Mouse (Mus musculus) regulatory T cell (primary cell): Measurements from ENCODE around the gene Tpcn1.

Experiments
- in situ Hi-C: fragments of 300-600 bp; cut with MboI, MseI; formaldehyde crosslinking; loops from one replicate; pipeline ENCODE4 v1.15.1; 2025; ENCODE audit warnings: high pct_unique_total_duplicates

Gene Tpcn1

DNA sequence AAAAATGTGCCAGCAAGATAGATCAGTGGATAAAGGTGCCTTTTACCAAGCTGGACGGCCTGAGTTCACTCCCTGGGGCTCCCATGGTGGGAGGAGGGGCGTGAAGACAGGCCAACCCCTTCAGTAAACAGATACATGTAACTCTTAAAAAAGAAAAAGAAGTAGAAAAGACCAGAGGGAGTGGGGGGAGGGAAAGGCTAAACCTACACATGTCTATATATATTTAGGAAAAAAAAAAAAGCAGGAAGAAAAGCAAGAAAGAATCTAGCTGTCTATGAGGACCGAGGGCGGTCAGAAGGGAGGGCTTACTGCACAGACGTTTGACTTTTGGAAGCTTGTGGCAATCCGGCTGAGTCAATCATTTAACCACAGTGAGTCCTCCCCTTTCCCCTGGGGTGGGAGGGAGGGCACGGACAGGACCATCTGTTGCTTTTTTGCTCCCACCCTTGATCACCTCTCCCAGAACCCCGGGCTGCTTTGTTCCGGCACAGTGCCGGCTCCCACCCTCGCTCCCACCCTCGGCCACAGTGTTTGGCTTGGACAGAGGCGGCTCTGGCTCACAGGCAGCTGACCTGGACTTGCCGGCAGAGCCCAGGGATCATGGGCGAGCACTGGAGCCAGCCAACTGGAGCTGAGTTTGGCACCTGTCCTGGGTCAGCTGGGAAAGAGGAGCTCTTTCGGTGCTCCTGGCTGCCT, 27.7 kb downstream of the Tpcn1 start:
- in situ Hi-C loops, result no loop called here

DNA sequence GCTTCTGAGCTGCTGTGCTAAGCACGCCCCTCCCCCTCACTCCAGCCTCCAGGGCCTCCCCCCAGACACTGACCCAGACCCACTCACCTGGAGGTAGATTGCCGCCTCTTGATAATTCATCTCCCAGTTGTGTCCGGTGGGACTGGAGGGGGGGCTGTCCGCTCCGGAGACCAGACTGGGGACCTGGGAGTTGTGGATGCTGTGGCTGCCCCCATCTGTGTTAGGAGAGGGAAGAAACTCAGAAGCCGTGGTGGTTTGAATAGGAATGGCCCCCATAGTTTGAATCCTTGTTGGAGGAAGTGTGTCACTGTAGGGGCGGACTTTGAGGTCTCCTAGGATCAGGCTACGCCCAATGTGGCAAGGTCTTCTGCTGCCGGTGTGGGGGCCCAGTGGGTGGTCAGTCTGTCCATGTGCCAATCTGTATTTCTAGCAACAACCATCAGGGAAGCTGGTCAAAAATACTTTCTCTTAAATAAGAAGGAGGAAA, 28.3 kb downstream of the Tpcn1 start:
- in situ Hi-C loops, result no loop called here

DNA sequence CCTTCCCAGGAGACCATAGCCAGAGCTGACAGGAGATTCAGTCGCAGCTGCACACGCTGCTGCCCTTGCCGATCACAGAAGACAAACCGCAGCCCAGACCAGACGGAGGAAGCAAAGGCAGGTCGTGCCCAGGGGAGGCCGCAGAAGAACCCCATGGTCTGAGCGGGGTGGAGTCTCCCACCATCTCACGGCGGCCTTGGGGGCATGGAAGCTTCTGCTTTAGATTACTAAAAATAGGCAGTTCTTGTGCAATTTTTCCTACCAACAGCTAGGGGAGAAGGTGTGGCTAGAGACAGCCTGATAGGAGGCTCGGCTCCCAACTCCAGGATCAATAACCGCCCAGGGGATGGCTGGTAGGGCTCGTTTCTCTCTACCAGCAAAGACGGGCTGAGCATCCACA, 29.7 kb downstream of the Tpcn1 start:
- in situ Hi-C loops, result no loop called here

DNA sequence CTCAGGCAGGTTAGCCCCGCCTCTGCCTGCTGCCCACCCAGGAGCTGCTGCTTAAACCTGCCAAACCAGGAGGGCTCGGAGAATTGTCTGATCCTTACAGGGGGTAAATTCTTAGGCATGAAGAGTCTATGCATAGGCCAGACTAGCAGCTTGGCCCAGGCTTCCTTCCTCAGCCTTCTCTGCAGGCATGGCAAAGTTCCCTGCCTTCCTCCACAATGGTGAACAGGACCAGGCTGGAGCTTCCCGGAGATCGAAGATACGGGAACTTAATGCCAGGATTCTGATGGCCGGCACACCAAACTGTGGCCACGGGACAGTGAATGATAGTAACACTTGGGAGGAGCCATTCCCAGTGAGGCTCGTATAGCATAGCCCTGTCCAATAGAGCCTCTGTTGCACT, 30.4 kb downstream of the Tpcn1 start:
- in situ Hi-C loops, result no loop called here

- in situ Hi-C loops, result no loop called here
These were observed 32.6 kb downstream of the Tpcn1 start for GRCm38 (mm10) chr5:120555871-120556270.

DNA sequence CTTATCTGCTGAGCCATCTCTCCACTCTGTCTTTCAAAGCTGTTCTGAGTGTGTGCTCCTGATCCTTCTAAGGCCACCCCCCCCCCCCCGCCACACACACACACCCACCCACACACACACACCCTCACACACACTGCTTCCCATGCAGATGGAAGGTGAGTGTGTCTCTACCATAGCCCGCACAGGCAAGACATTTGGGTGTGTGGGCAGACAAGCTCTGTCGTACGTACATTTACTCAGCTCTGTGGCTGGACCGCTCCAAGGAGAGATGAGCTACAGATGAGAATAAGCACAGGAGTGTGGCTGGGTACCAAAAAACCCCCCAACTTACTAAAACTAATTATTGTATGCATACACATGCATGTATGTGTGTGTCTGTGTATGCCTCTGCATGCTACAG, 37.8 kb downstream of the Tpcn1 start:
- in situ Hi-C loops, result no loop called here

GRCm38 (mm10) chr5:120550137-120550536, 38.3 kb downstream of the Tpcn1 start:
- in situ Hi-C loops, result no loop called here

GRCm38 (mm10) chr5:120548236-120548850, 40.1 kb downstream of the Tpcn1 start:
- in situ Hi-C loops, result no loop called here

GRCm38 (mm10) chr5:120536632-120537031, 51.8 kb downstream of the Tpcn1 start:
- in situ Hi-C loops, result no loop called here

GRCm38 (mm10) chr5:120536046-120536445, 52.4 kb downstream of the Tpcn1 start:
- in situ Hi-C loops, result no loop called here

- in situ Hi-C loops, result no loop called here
These were observed 53.8 kb downstream of the Tpcn1 start for GRCm38 (mm10) chr5:120534686-120535075.

DNA sequence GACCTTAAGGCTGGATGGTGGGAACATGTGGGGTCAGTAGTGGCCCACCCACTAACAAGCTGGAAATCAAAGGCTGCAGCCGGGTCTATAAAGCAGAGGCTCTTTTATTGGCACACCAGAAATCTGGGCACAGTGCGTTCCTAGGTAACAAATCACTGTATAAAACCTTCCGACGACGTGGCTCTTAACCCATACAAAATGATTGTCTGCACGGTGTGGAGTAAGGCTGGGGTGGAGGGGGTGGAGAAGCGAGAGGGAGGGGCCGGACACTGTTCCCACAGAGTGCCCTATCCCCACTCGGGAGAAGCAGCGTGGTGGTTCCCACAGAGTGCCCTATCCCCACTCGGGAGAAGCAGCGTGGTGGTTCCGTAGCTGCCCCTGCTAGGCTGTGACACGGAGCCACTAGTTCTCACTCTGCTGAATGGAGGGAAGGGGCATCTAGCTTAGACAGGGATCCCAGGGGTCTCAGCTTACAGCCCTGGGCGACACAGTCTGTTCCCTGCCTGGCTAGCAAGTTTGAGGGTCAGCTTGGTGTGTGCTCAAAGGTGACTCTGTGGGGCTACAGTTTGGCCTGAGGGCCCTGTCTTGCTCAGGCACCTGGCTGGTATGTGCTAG, 54.3 kb downstream of the Tpcn1 start:
- in situ Hi-C loops, result no loop called here

GRCm38 (mm10) chr5:120531631-120532030, 56.8 kb downstream of the Tpcn1 start:
- in situ Hi-C loops, result no loop called here

GRCm38 (mm10) chr5:120527296-120527964, 61.0 kb downstream of the Tpcn1 start:
- in situ Hi-C loops, result no loop called here

GRCm38 (mm10) chr5:120526311-120526710, 62.2 kb downstream of the Tpcn1 start:
- in situ Hi-C loops, result no loop called here

- in situ Hi-C loops, result no loop called here
These were observed 62.7 kb downstream of the Tpcn1 start for GRCm38 (mm10) chr5:120525737-120526136.

GRCm38 (mm10) chr5:120524736-120525135, 63.7 kb downstream of the Tpcn1 start:
- in situ Hi-C loops, result loop anchor here (25.0 kb wide), 1 partner anchor 1313 kb away; the partner anchor contains the start of genes Pheta1 and Sh2b3

- in situ Hi-C loops, result loop anchor here (25.0 kb wide), 1 partner anchor 1315 kb away; the partner anchor contains the start of genes Pheta1 and Sh2b3
These were observed 65.8 kb downstream of the Tpcn1 start for GRCm38 (mm10) chr5:120522649-120523048.

- in situ Hi-C loops, result loop anchor here (10.0 to 25.0 kb wide), 3 partner anchors 67 to 1320 kb away; partner anchors contain the start of genes Dtx1, Iqcd, Pheta1 and Sh2b3
These were observed 70.9 kb downstream of the Tpcn1 start for GRCm38 (mm10) chr5:120517552-120517951.

GRCm38 (mm10) chr5:120516221-120516984, 72.1 kb downstream of the Tpcn1 start:
- in situ Hi-C loops, result loop anchor here (10.0 to 25.0 kb wide), 3 partner anchors 68 to 1321 kb away; partner anchors contain the start of genes Dtx1, Iqcd, Pheta1 and Sh2b3

GRCm38 (mm10) chr5:120515451-120515850, 73.0 kb downstream of the Tpcn1 start:
- in situ Hi-C loops, result loop anchor here (10.0 to 25.0 kb wide), 3 partner anchors 69 to 1322 kb away; partner anchors contain the start of genes Dtx1, Iqcd, Pheta1 and Sh2b3
